Mouse (Mus musculus) kidney, embryonic 16.5 days (tissue): ENCODE measurements at regions not wholly inside any gene's neighbourhood (a gene's known extent, or its start where the extent isn't known, plus 50 kb on each side); places are given as distances from the start of the nearest gene placed in this dataset.

ENCODE experiments used
- ATAC-seq: fragments of 200-750 bp; cut with Nextera tagmentation; 2 replicates; pipeline ENCODE4 v1.8.0; 2017; ENCODE audit warnings: moderate TSS enrichment; ENCODE audit not compliant: low FRiP score, low TSS enrichment
- H3K27ac ChIP-seq: fragments of 300-500 bp; sonication (generic); 2 replicates; pipeline ENCODE4 v1.5.1; 2014; ENCODE audit warnings: low read length
- H3K27me3 ChIP-seq: fragments of 300-500 bp; sonication (generic); 2 replicates; pipeline ENCODE4 v1.6.1; 2014; ENCODE audit warnings: low read length, control low read depth, mixed read lengths; ENCODE audit not compliant: insufficient read depth
- H3K36me3 ChIP-seq: fragments of 300-500 bp; sonication (generic); 2 replicates; pipeline ENCODE4 v1.6.1; 2014; ENCODE audit warnings: low read length, control low read depth, mixed read lengths; ENCODE audit not compliant: insufficient read depth
- H3K4me1 ChIP-seq: fragments of 300-500 bp; sonication (generic); 2 replicates; pipeline ENCODE4 v1.6.1; 2014; ENCODE audit warnings: low read length, control low read depth, mixed read lengths; ENCODE audit not compliant: insufficient read depth
- H3K4me2 ChIP-seq: fragments of 300-500 bp; sonication (generic); replicated peaks from 2 replicates; pipeline ENCODE4 v1.6.1; 2014; ENCODE audit warnings: low read depth, low read length
- H3K4me3 ChIP-seq: fragments of 300-500 bp; sonication (generic); 2 replicates; pipeline ENCODE4 v1.5.1; 2014; ENCODE audit warnings: mild to moderate bottlenecking, low read length
- H3K9ac ChIP-seq: fragments of 300-500 bp; sonication (generic); replicated peaks from 2 replicates; pipeline ENCODE4 v1.6.1; 2014; ENCODE audit warnings: low read length
- H3K9me3 ChIP-seq: fragments of 300-500 bp; sonication (generic); 2 replicates; pipeline ENCODE4 v1.6.1; 2016; ENCODE audit warnings: low read length, control low read depth
- WGBS: fragments of 180-500 bp; shearing (Covaris S2); extraction: QIAGEN DNeasy Blood & Tissue Kit; methylation state at CpG from one replicate; pipeline ENCODE4 v1.1.7; 2014; 5-methylcytosine and 5-hydroxymethylcytosine counted together

DNA sequence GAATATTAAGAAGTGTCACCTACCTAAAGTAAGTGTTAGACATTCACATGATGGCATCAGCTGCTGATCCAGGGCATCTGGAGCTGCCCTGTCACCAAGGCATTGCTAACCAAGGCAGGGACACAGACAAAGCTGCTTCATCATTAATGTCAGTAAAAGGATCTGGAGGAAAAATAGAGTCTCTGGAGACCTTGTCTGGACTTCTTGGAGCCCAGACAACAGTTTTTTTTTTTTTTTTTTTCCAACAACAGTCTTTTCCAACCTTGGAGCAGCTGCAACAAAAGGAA, 603.2 kb upstream of the Nr2f1 start:
- no peak overlapping the region for H3K4me3 ChIP-seq
- no peak overlapping the region for H3K4me2 ChIP-seq
- no peaks in the 10 kb centered on the region for H3K36me3 ChIP-seq
- no peak overlapping the region for H3K27ac ChIP-seq
- no peaks in the 10 kb centered on the region for H3K27me3 ChIP-seq
- no peak for ATAC-seq
- no peak overlapping the region for H3K9ac ChIP-seq
- no peaks in the 10 kb centered on the region for H3K4me1 ChIP-seq
- H3K9me3 ChIP-seq, result no peaks in the 10 kb centered on the region

DNA sequence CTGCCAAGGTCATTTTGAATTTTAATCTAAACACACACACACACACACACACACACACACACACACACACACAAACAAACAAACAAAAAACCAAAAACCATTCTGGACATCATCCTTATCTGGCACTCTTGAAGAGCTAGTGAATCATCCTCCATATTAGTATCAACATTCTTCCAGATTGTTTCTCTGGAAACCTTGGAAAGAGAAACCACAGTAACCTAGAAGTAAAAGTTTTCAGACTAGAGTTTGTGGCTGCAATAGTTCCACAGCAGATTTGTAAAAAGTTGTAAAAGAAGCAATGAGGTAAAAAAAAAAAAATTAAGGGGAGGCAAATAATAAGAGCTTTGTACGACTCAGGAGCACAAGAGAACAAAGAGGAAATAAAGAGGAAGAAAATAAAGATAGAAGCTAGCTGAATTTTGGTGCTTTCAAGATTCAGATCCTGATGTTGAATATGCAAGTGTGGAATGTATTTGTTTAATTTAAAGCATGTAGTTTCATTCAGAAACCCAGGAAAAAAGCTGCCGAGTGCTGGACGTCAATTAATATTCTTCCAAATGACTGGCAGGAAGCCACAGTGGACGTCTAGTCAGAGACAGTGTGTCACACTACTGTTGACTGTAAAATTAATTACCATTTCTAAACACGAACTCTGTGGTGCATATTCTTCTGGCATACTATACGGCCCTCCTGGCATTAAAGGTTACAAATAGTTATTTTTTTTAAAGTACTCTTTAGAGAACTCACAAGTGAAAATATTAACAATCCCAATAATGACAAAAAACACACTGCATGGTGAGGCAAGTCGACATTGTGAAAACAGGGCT, 602.7 kb upstream of the Nr2f1 start:
- Histone ChIP-seq H3K4me1 (no peaks in the 10 kb centered on the region), H3K27ac (no peak overlapping the region), H3K9me3 (no peaks in the 10 kb centered on the region), H3K9ac (no peak overlapping the region), H3K36me3 (no peaks in the 10 kb centered on the region), H3K4me3 (no peak overlapping the region), H3K4me2 (no peak overlapping the region), H3K27me3 (no peaks in the 10 kb centered on the region)
- WGBS, result 37% methylated on average over 7 of the region's 7 CpGs
- ATAC-seq, result no peak

DNA sequence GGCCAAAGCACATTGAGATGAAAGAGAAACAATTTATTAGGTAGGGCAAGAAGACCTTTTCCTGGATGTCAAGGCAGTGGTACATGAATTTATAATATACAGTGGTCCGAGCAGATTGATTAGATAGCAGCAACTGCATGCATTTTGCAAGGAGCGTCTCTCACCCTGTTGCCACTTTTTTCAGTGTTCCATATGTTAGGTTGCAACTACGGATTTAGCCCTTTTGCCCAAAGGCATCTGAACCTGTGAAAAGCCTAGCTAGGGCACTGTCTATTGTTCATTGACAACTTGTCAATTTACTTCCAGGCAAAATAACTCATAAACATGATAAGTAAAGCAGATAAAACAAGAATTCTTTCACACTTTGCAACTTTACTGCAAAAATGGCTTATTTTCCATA, 600.1 kb upstream of the Nr2f1 start:
- Histone ChIP-seq H3K36me3 (no peaks in the 10 kb centered on the region), H3K27me3 (no peaks in the 10 kb centered on the region), H3K9ac (no peak overlapping the region), H3K4me3 (no peak overlapping the region), H3K4me2 (no peak overlapping the region), H3K9me3 (no peaks in the 10 kb centered on the region), H3K27ac (no peak overlapping the region), H3K4me1 (peaks cover 5% of the 10 kb centered on the region; the same call in 1 of the 2 replicates)
- 76% methylated on average over 3 of the region's 3 CpGs for WGBS
- no peak for ATAC-seq

DNA sequence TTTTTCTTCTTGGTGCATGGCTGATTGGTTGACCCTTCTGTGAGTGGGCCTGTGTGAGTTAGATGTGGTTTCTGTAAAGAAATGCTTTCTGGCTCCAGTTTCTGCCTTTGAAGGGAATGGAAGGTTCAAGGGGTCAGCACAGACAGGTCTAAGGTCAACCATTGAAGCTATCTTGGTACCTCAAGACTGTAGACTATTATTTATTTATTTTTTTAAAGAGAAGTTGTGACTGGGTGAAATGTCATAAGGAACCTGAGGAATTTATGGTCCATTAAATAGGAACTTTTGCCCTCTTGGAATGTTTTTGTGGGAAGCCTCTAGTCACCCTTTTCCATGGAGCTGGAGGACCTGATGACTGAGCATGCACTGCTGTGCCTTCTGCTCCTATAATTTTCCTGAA, 595.7 kb upstream of the Nr2f1 start:
- ATAC-seq, result peak; percentile 96
- no peak overlapping the region for H3K4me2 ChIP-seq
- no peak overlapping the region for H3K9ac ChIP-seq
- H3K9me3 ChIP-seq, result no peaks in the 10 kb centered on the region
- H3K36me3 ChIP-seq, result no peaks in the 10 kb centered on the region
- H3K27ac ChIP-seq, result no peak overlapping the region
- H3K4me1 ChIP-seq, result peaks cover 5% of the 10 kb centered on the region; the same call in 1 of the 2 replicates
- no peak overlapping the region for H3K4me3 ChIP-seq
- H3K27me3 ChIP-seq, result no peaks in the 10 kb centered on the region

DNA sequence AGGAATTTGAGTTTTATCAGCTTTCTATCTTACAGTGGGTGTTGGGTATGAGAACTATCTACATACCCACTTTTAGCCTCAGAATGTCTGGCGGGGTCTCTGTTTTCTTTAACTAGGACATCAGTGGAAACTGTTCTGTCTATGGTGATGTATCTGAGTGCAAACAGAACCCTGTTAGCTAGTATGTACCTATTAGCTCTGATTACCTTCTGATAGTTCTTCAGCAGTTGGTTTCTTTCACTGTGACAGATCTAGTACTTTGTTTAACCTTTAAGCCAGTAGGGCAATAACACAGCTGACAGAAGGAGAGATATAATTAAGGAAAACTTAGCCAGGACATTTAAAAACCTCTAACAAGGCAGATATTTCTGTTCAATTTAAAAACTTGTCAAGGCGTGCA, 584.7 kb upstream of the Nr2f1 start:
- H3K27me3 ChIP-seq, result no peaks in the 10 kb centered on the region
- no peak overlapping the region for H3K4me2 ChIP-seq
- 26% methylated on average over 2 of the region's 2 CpGs for WGBS
- H3K9me3 ChIP-seq, result no peaks in the 10 kb centered on the region
- no peaks in the 10 kb centered on the region for H3K36me3 ChIP-seq
- no peaks in the 10 kb centered on the region for H3K4me1 ChIP-seq
- no peak overlapping the region for H3K9ac ChIP-seq
- H3K27ac ChIP-seq, result no peak overlapping the region
- H3K4me3 ChIP-seq, result no peak overlapping the region
- ATAC-seq, result no peak; the same call in 1 of the 2 replicates

DNA sequence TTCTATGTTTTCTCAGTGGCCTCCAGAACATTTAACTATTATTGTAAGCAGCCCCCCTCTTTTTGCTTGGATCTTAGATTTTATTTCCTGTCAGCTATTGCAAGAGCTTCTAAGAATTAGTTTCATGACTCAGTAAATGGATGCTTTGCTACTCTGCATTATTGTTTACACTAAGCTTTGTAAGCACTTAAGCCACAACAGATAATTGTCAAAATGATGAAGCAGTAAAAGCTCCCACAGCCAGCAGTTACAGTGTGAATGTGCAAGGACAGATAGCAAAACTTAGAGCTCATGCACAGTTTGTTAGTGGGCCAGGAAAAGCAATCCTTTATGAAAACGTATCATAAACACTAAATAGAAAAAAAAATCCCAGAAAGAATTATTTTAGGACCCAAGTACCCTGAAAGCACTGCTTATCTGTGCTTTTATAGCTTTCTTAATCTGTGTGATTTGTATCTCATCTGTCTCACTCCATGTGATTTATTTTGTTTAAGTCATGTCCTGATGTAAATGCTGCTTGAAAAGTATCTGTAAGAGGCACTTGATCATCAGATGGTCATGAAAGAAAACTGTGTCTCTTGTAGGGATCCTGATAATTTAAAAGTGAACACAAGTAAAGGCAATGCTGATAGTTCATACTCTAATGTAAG, 584.2 kb upstream of the Nr2f1 start:
- no peak overlapping the region for H3K27ac ChIP-seq
- 17% methylated on average over 1 of the region's 1 CpGs for WGBS
- no peaks in the 10 kb centered on the region for H3K4me1 ChIP-seq
- H3K36me3 ChIP-seq, result no peaks in the 10 kb centered on the region
- H3K4me3 ChIP-seq, result no peak overlapping the region
- no peak overlapping the region for H3K9ac ChIP-seq
- peak; percentile 65; the same call in 1 of the 2 replicates for ATAC-seq
- H3K27me3 ChIP-seq, result no peaks in the 10 kb centered on the region
- H3K9me3 ChIP-seq, result no peaks in the 10 kb centered on the region
- no peak overlapping the region for H3K4me2 ChIP-seq
